Mouse (Mus musculus) midbrain, embryonic 14.5 days (tissue): ENCODE measurements around the gene Paqr7. TPM values are rescaled to one million over a fixed set of nuclear protein-coding genes. Genes with fewer than 3 reads are reported as not detected.

Experiments used
- ATAC-seq: fragments of 200-750 bp; cut with Nextera tagmentation; 2 replicates; pipeline ENCODE4 v1.8.0; 2017; ENCODE audit warnings: moderate number of reproducible peaks, moderate library complexity; ENCODE audit not compliant: low FRiP score, low TSS enrichment
- DNase-seq: peaks from one replicate; pipeline ENCODE4 v3.0.0-alpha.2; 2015
- H3K27ac ChIP-seq: fragments of 300-500 bp; sonication (generic); replicated peaks from 2 replicates; pipeline ENCODE4 v1.5.1; 2014; ENCODE audit warnings: mild to moderate bottlenecking, low read depth, low read length, moderate library complexity
- H3K27me3 ChIP-seq: fragments of 300-500 bp; sonication (generic); 2 replicates; pipeline ENCODE4 v1.6.1; 2014; ENCODE audit warnings: low read length, control low read depth, mixed read lengths; ENCODE audit not compliant: control insufficient read depth, insufficient read depth
- H3K36me3 ChIP-seq: fragments of 300-500 bp; sonication (generic); 2 replicates; pipeline ENCODE4 v1.6.1; 2014; ENCODE audit warnings: low read length, control low read depth; ENCODE audit not compliant: control insufficient read depth, insufficient read depth
- H3K4me1 ChIP-seq: fragments of 300-500 bp; sonication (generic); 2 replicates; pipeline ENCODE4 v1.6.1; 2014; ENCODE audit warnings: mild to moderate bottlenecking, antibody characterized with exemption, low read length, control low read depth; ENCODE audit not compliant: control insufficient read depth, insufficient read depth
- H3K4me2 ChIP-seq: fragments of 300-500 bp; sonication (generic); 2 replicates; pipeline ENCODE4 v1.6.1; 2014; ENCODE audit warnings: mild to moderate bottlenecking, low read length, moderate library complexity
- H3K4me3 ChIP-seq: fragments of 300-500 bp; sonication (generic); replicated peaks from 2 replicates; pipeline ENCODE4 v1.5.1; 2014; ENCODE audit warnings: low read depth, low read length
- H3K9ac ChIP-seq: fragments of 300-500 bp; sonication (generic); replicated peaks from 2 replicates; pipeline ENCODE4 v1.6.1; 2014; ENCODE audit warnings: mild to moderate bottlenecking, low read length, moderate library complexity
- H3K9me3 ChIP-seq: fragments of 300-500 bp; sonication (generic); 2 replicates; pipeline ENCODE4 v1.6.1; 2016; ENCODE audit warnings: low read length, control low read depth, mixed read lengths; ENCODE audit not compliant: control insufficient read depth
- WGBS: fragments of 180-500 bp; shearing (Covaris S2); extraction: QIAGEN DNeasy Blood & Tissue Kit; methylation state at CpG from one replicate; pipeline ENCODE4 v1.1.7; 2014; 5-methylcytosine and 5-hydroxymethylcytosine counted together
- polyA plus RNA-seq: library from polyadenylated mRNA; unstranded; fragments of >200 nt; fragmentation: Nextera tagmentation; extraction: Ambion mirVana; gene quantifications from 2 replicates; pipeline ENCODE4 v1.2.1, GENCODE M21; 2014

The Paqr7 gene
- polyA plus RNA-seq, 1 experiment from 2014 or later = 6.6 TPM

GRCm38 (mm10) chr4:134526220-134526619, 29.7 kb downstream of the Paqr7 start:
- H3K27ac ChIP-seq = no peak overlapping the region
- no peak overlapping the region for H3K4me3 ChIP-seq
- H3K4me2 ChIP-seq = no peak overlapping the region
- H3K9ac ChIP-seq = no peak overlapping the region
- 57% methylated on average over 5 of the region's 5 CpGs for WGBS
- no peak for ATAC-seq
- no peaks in the 10 kb centered on the region for H3K4me1 ChIP-seq
- no peak for DNase-seq
- peaks cover 68% of the 10 kb centered on the region for H3K36me3 ChIP-seq
- H3K27me3 ChIP-seq = no peaks in the 10 kb centered on the region
- no peaks in the 10 kb centered on the region for H3K9me3 ChIP-seq

GRCm38 (mm10) chr4:134532928-134533327, 36.4 kb downstream of the Paqr7 start:
- no peak overlapping the region for H3K9ac ChIP-seq
- H3K36me3 ChIP-seq = peaks cover 45% of the 10 kb centered on the region
- no peak overlapping the region for H3K4me2 ChIP-seq
- DNase-seq (no peak), ATAC-seq (no peak)
- peaks cover 17% of the 10 kb centered on the region for H3K4me1 ChIP-seq
- H3K4me3 ChIP-seq = no peak overlapping the region
- 88% methylated on average over 4 of the region's 4 CpGs for WGBS
- no peak overlapping the region for H3K27ac ChIP-seq
- no peaks in the 10 kb centered on the region for H3K27me3 ChIP-seq
- H3K9me3 ChIP-seq = no peaks in the 10 kb centered on the region

- DNase-seq (no peak), ATAC-seq (no peak)
- H3K4me1 ChIP-seq = peaks cover 17% of the 10 kb centered on the region
- peak overlapping the region; percentile 96 for H3K4me2 ChIP-seq
- H3K4me3 ChIP-seq = no peak overlapping the region
- no peak overlapping the region for H3K9ac ChIP-seq
- no peaks in the 10 kb centered on the region for H3K9me3 ChIP-seq
- H3K27ac ChIP-seq = no peak overlapping the region
- H3K27me3 ChIP-seq = no peaks in the 10 kb centered on the region
- H3K36me3 ChIP-seq = peaks cover 40% of the 10 kb centered on the region
- WGBS = 90% methylated on average over 4 of the region's 4 CpGs
Observed at GRCm38 (mm10) chr4:134533421-134533820, 36.9 kb downstream of the Paqr7 start.

- Histone ChIP-seq H3K36me3 (peaks cover 40% of the 10 kb centered on the region), H3K4me2 (peak overlapping the region; percentile 96), H3K4me1 (peaks cover 17% of the 10 kb centered on the region), H3K4me3 (peak overlapping the region; percentile 93), H3K27ac (peak overlapping the region; percentile 82), H3K27me3 (no peaks in the 10 kb centered on the region), H3K9ac (peak overlapping the region; percentile 86), H3K9me3 (no peaks in the 10 kb centered on the region)
- 1% methylated on average over 57 of the region's 57 CpGs for WGBS
- DNase-seq = peak; percentile 77
- no peak for ATAC-seq
Observed at GRCm38 (mm10) chr4:134534124-134534886, 37.8 kb downstream of the Paqr7 start.

- under 1% methylated on average over 71 of the region's 71 CpGs for WGBS
- DNase-seq (peak; percentile 97), ATAC-seq (peak; percentile 98)
- H3K4me3 ChIP-seq = peak within 1 kb of the TSS; percentile 93
- peaks cover 40% of the 10 kb centered on the region for H3K36me3 ChIP-seq
- no peaks in the 10 kb centered on the region for H3K9me3 ChIP-seq
- peaks cover 17% of the 10 kb centered on the region for H3K4me1 ChIP-seq
- peak within 1 kb of the TSS; percentile 86 for H3K9ac ChIP-seq
- H3K4me2 ChIP-seq = peak within 1 kb of the TSS; percentile 96
- peak within 1 kb of the TSS; percentile 82 for H3K27ac ChIP-seq
- H3K27me3 ChIP-seq = no peaks in the 10 kb centered on the region
Observed at GRCm38 (mm10) chr4:134534932-134535786, 38.7 kb downstream of the Paqr7 start, which contains the start of gene Mtfr1l. Gene Mtfr1l, minus strand, starts transcription at chr4:134535387.

GRCm38 (mm10) chr4:134535787-134536151, 39.3 kb downstream of the Paqr7 start:
- H3K4me1 ChIP-seq = peaks cover 17% of the 10 kb centered on the region
- H3K27me3 ChIP-seq = no peaks in the 10 kb centered on the region
- peak overlapping the region; percentile 96 for H3K4me2 ChIP-seq
- H3K9me3 ChIP-seq = no peaks in the 10 kb centered on the region
- no peak for DNase-seq
- H3K36me3 ChIP-seq = peaks cover 41% of the 10 kb centered on the region
- H3K4me3 ChIP-seq = peak overlapping the region; percentile 93
- peak overlapping the region; percentile 34; the same call in 1 of the 2 replicates for H3K9ac ChIP-seq
- WGBS = 5% methylated on average over 8 of the region's 8 CpGs
- H3K27ac ChIP-seq = no peak overlapping the region
- peak; percentile 21; the same call in 1 of the 2 replicates for ATAC-seq

GRCm38 (mm10) chr4:134538997-134539580, 42.6 kb downstream of the Paqr7 start:
- Histone ChIP-seq H3K27ac (no peak overlapping the region), H3K27me3 (no peaks in the 10 kb centered on the region), H3K9ac (no peak overlapping the region), H3K9me3 (no peaks in the 10 kb centered on the region), H3K4me3 (no peak overlapping the region), H3K36me3 (peaks cover 47% of the 10 kb centered on the region), H3K4me2 (no peak overlapping the region), H3K4me1 (peaks cover 10% of the 10 kb centered on the region)
- WGBS = 82% methylated on average over 10 of the region's 10 CpGs
- DNase-seq (peak; percentile 36), ATAC-seq (no peak)

GRCm38 (mm10) chr4:134542726-134543125, 46.2 kb downstream of the Paqr7 start:
- WGBS = 93% methylated on average over 9 of the region's 9 CpGs
- no peak overlapping the region for H3K4me2 ChIP-seq
- H3K27ac ChIP-seq = no peak overlapping the region
- H3K36me3 ChIP-seq = peaks cover 83% of the 10 kb centered on the region
- H3K9ac ChIP-seq = no peak overlapping the region
- no peak overlapping the region for H3K4me3 ChIP-seq
- no peaks in the 10 kb centered on the region for H3K9me3 ChIP-seq
- H3K4me1 ChIP-seq = no peaks in the 10 kb centered on the region
- no peak for DNase-seq
- no peaks in the 10 kb centered on the region for H3K27me3 ChIP-seq
- ATAC-seq = 0 out of 2 replicates have a peak, but pooled peaks have one; percentile 5
